Mouse (Mus musculus) erythroblast, embryonic 14.5 days (primary cell): ENCODE measurements at regions not wholly inside any gene's neighbourhood (a gene's known extent, or its start where the extent isn't known, plus 50 kb on each side); places are given as distances from the start of the nearest gene placed in this dataset.

Experiments
- GATA1 ChIP-seq: IDR thresholded peaks from 2 replicates; pipeline ENCODE4 v1.6.1; 2012; ENCODE audit warnings: low read length, inconsistent platforms, mixed read lengths
- TAL1 ChIP-seq: IDR thresholded peaks from 3 replicates; pipeline ENCODE4 v1.6.1; 2012; ENCODE audit warnings: low read length, inconsistent platforms, mixed read lengths

GRCm38 (mm10) chr10:119065974-119066373 is 173.9 kb downstream of the Cand1 start:
- TF ChIP-seq GATA1 (no peak), TAL1 (no peak)
